Mouse (Mus musculus) kidney, adult 18-20 months (tissue): ENCODE results near the gene Ly6g5b.

ENCODE experiments used
- DNase-seq: peaks from one replicate; pipeline ENCODE4 v3.0.0; 2021

Gene Ly6g5b

DNA sequence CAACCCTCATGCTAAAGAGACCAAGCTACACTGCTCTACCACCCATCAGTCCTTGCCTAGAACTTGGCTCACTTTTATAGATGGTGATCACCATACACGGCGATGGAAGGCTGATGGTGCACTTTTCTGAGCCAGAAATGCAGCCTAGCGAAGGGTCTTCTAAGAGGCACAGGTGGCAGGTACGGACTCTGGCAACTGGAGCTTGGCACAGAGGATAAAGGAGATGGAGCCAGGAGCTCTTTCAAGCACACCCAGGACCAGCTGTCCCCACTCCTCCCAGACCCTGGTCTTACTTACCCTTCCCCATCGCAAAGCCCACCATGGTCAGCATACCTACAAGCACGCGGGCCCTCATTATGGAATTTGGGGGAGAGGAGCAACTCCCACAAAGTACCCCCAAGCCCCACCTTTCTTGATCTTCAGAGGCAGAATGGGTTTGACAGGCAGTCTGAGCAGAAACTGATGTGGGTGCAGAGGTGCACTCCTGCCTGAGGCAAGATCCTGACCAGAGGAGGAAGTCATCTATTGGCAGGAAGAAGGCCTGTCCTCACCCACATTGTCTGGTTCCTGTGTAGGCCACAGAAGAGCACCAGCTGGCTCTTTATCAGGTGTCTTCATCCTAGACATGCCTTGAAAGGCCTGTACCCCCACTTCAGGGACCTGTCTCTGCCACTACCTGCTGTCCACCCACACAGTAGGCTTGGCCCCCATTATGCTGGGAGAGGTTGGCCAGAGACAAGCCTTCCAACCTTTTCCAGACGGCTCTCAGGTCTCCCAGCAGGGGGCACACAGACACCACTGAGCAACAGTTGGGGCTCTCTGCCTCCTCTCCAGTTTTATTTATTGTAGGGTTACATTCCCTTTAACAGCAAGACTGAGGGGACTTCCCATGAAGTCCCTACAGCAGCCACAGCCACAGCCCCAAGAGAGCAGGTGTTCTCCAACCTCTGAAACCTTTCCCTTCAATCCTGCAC is at the start of gene Ly6g5b:
Gene Ly6g5b, minus strand, starts transcription at position 383 of the 974 bp plus-strand sequence.
- DNase-seq, result no peak

DNA sequence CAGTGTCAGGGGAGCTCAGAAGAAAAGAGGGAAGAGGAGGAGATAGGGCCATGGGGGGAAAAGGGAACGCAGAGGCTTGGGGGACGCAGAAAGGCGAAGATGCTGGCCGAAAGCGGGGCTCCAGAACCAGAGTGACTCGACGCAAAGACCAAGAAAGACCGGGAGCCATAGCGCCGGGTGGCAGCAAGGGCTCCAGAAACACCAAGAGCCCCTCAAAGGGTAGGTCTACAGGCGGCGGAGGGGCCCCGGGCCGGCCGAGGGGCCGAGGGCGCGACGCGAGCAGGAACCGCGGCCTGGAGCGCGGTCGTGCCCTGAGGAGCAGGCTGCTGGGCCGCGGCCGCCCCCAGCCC is 49.0 kb upstream of the Ly6g5b start:
- no peak for DNase-seq

DNA sequence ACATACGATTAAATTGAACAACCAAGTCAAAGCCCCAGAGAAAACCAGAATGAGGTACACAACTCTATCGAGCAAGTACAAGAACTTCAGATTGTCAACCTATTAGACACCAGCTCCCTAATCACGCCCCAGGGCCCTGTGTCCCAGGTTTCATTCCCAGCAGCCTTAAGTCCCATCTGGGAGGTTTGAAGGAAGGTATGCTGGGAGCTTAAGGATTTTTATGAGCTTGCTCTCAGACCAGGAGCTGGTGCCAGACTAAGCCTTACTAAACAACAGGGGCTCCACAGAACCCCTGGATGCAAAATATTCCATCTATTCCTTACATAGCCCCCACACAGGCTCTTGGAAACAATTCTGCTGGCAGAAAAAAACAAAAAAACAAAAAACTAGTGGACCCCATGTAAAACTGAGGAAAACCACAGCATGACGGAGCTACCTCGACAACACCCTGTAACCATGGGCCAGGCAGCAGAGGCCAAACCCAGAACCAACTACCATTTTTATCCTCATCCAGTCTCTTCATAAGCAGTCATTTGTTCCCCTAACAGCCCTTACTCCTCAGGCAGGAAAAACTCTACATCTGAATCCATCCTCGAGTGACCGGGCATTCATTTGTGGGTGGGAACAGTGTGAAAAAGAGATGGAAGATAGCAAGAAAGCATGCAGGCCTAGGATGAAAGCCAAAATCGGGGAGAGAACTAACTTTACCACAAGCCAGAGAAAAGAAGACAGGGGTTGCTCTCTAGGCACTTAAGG is 48.3 kb upstream of the Ly6g5b start:
- no peak for DNase-seq

DNA sequence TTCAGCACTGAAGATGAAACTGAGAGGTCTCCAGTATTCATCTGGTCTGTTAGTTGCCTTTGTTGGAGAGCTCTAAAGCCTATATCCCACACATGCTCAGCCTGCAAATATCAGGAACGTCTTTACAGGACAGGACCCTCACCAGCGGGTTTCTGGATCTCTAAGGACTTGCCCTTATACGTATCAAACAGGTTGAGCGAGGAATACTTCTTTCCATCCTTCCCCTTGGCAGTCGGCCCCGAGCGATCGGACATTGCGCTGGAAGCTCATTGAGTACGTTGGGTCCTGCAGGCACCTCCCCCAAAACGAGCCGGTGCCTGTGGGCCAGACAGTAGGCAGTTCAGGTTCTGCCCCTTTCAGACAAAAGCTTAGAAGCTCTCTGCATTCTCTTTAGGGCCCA is 47.5 kb upstream of the Ly6g5b start:
- DNase-seq, result peak; percentile 56

DNA sequence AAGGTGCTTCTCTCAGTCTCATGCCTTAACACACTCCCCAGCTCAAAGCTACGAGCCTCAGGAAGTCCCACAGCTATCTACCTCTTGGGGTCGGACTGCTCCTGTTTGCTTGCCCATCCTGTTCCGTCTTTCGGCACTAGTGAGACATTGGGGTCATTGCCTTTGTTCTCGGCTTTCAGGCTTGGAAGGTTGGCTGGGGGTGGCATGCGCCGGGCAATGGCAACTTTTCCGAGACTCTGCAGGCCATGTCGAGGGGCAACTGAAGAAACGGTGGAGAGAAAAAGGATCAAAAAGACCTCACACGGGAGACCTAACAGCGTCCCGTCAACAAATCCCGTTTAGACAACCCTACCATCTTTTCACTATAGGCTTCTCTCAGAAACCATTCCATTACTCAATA is 46.9 kb upstream of the Ly6g5b start:
- DNase-seq, result no peak

DNA sequence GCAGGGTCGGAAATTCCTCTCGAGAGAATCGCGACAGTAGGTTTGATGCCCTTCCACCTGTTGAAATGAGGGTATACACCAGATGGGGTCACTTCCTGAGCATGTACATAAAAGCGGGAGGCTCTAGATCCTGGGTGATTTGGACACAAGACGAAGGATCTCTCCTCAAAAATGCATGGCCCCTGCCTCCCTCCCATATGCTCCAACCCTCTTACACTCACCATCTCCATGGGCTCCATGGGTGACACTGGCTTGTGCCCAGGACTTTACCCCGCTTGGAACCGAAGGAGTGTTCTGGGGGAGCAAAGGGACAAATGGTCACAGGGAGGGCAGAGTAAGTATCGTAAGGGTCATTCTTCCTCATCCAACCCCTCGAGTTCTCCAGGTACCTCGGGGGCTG is 46.2 kb upstream of the Ly6g5b start:
- no peak for DNase-seq

DNA sequence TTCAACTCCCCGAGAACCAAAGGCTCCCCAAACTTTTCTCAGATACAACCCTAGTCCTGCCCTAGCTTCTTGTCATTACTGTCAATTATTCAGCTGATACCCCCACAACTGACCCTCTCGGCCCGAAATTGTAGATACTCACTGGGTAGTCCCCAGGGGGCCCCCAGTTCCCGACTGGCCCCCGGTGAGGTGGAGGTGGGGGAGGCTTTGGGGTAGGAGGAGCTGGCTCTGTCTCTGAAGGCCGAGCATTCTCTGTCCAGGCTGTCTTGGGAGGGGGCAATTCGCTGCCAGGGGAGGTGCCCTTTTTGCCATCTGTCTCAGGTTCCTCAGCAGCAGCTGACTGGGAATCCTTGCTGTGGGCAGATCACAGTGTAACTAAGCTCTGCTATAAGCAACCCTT is 44.4 kb upstream of the Ly6g5b start:
- DNase-seq, result no peak

DNA sequence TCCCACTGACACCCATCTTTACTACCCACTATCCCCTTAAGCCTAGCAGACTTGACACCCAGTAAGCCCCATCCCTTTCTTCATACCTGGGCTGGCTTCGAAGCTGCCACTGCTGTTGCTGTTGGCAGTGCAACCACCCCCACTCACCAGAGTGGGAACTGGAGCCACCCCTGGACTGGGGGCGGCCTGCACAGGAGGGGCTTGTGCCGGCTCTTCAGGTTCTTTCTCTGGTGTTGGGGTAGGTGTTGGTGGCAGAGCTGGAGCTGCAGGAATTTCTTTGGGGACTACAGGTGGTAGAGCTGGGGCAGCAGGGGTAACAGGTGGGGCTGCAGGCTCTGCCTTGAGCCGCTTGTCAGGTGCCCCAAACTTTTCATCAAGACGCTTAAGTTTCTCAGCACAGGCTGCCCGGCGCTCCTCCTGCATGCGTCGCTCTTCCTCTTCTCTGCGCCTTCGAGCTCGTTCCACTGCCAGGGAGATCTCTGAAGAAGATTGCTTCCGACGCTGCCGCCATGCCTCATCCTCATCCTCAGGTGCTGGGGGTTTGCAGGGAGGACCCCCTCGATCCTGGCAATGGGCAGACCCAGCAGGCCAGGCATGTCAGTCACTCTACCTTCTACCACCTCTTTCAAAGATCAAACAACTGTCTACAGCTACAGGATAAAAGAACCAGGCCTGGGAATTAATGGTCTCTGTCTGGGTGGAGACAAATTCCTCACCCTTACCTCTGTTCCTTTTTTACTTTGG is 43.8 kb upstream of the Ly6g5b start:
- DNase-seq, result no peak

DNA sequence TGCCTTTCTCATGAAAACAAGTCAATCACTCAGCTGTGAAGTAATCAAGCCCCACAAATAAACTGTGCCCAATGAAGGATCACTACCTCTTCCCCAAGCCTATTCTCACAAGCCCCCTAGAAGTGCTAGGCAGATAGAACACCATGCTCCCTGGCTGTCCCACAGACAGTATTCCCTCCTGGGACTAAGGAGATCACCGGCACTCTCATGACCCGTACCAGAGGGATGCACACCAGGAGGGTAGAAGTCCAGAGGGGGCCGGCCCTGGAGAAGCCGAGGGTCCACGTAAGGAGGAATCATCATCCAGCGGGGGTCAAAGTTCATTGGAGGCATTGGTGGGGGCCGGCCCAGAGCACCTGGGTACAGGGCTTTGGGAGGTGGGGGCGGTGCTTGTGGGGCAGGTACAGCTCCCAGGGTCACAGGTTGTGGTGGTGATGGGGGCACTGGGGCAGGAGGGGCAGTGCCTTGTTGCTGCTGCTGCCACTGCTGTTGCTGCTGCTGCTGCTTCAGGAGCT is 42.5 kb upstream of the Ly6g5b start:
- DNase-seq, result no peak

DNA sequence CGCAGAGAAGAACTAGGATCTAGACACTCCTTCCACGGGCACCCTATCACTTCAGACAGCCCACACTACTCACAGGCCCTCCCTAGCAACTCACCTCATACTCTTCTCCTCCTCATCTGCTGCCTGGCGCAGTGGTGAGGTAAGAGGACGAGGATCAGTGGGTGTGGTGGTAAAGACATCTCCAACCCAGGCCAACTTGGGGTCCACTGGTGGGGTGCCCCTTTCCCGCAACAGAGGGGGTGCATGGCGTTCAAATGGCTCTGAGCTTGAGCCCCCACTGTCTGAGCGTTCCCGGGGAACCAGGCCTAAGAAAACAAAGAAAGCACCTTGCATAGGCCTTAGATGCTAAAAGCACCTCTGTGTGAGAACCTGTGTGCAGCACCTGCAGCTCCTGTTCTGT is 42.0 kb upstream of the Ly6g5b start:
- no peak for DNase-seq

DNA sequence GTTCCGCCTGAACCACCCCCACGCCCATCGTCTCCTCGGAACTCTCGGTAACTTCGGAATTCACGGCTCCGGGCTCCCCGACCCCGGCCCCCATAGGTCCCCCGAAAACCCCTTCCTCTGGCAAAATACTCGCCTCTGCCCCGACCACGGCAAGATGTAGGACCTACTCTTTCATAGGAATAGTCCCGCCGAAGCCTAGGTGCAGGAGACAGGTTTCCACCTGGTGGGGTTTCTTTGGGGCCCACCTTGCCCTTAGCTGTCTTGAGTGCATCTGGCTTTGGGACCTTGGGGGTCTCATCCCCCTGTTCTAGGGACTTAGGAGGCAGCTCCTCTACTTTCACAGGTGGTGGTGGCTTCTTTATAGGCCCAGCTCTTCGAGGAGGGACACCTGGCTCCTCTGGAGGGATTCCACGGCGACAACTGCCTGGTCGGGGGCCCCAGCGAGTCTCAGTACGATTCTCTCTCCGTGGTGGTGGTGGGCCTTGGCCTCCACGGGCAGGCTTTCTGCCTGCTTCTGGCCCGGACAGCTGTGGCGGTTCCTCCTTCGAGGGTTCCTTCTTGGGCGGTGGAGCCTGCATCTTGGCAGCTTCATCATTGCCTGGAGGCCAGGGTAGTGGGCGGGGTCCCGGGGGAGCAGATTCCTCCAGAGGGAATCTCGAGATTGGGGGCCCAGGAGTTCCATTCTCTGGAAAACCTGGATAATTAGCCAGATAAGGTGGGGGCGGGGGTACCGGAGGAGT is 41.4 kb upstream of the Ly6g5b start:
- no peak for DNase-seq

DNA sequence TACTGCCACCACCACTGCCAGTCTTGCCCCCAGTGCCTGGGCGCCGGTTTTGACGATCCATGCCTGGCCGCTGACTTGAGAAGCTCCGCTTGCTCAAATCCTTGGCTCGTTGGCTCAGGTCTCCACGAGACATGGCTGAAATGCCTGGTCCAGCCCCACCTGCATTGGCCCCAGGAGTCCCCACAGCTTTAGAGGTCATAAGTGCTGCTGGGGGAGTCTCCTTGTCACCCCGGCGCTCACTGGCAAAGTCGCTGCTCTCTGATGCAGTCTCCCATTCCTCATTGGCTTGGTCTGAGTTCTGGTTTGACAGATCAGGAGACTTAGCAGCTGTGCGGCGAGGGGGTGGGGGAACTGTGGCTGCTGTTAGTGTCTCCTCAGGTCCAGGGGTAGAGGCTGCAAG is 40.2 kb upstream of the Ly6g5b start:
- no peak for DNase-seq

DNA sequence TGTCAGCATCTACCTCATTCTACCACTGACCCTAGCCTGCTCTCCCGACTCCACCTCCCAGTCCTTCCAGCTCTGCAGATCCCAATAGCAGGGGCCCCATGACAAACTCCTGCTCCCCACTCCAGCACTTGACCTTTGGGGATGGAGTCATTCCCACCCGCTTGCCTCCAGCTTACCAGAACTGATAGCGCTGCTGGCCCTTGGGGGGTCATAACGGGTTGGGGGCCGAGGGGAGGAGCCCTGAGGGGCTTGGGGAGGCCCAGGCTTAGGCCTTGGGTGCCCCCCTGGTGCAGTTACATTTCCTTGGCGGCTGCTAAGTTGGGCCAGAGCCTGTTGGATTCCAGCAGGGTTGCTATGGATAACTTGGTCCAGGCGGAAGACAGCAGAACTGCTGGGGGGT is 39.4 kb upstream of the Ly6g5b start:
- no peak for DNase-seq

DNA sequence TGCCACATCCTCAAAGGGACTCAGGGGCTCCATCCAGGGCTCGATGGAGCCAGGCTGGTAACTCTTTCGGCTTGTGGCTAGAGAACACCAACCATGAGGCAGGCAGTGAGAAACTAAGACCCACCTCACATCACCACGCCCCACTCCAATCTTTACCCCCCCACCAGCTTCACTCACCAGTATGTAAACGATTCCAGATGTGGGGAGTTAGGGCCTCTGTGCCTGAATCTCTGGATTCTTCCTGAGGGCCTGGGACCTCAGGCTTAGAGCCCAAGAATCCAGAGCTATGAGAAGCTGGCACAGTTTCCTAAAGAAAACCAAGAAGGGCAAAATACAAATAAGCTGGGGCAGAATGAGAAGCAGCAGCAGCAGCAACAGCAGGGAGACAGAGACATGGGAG is 38.7 kb upstream of the Ly6g5b start:
- DNase-seq, result no peak

DNA sequence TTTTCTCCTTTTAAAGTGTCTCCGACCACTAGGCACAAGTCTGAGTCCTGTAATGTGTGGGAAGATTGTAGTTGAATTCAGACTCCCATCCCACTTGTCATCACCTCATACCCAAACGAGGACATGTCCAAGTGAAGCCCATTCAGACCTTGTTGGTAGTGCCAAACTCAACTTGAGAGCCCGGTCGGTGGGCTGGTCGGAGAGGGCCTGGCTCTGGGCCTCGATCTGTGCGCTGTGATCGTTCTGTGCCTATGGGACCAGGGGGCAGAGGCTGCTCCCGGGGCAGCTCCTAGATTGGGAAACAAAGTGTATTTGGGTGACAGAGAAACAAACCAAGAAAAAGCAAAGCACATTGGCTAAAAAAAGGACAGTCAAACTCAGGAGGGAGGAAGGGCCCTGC is 37.8 kb upstream of the Ly6g5b start:
- no peak for DNase-seq

DNA sequence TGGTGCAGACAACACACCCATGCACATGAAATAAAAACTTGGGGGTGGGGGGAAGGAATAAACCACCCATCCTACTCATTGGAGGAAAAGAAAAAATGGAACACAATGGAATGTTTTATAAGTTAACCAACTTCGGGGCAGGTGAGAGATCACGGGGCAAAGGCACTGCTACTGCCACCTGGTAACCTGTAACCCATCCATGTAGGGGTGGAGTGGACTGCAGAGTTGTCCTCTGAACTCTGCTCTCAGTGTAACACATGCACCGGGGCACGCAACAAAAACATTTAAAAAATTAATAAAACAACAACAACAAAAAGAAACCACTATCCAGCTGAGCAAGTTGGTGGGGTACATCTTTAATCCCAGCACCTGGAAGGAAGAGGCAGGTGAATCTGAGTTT is 36.9 kb upstream of the Ly6g5b start:
- no peak for DNase-seq

DNA sequence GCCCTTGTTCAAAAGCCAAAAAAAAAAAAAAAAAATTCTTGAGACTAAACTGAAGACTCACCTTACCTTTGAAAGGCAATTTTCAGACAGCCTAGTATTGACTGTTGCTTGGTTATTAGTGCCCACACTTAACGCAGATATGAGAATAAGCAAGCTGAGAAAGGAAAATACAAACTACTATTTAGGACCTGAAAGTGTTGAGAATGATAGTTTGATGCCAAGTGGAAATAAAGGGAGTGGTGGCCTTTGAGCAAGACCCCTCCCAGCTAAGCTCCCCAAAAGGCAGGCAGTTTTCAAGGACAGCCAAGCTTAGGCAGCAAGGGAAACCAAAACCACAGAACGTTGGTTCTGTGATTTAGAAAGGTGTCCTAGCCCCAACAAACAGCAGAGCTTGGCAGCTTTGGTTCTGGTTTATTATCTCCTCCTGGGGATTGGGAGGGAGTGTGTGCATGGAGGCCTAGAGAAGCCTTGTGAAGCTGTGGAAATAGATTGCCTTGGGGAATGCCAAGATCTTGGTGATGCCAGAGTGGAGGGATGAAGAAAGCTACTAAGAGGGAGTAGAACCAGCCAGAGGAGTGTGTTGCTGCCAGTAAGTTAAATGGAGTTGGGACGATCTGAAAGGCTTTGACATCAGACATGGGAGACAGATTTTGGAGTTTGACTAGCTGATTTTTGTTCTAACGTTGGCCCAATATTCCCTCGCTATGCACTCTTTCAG is 32.9 kb upstream of the Ly6g5b start:
- DNase-seq, result no peak

DNA sequence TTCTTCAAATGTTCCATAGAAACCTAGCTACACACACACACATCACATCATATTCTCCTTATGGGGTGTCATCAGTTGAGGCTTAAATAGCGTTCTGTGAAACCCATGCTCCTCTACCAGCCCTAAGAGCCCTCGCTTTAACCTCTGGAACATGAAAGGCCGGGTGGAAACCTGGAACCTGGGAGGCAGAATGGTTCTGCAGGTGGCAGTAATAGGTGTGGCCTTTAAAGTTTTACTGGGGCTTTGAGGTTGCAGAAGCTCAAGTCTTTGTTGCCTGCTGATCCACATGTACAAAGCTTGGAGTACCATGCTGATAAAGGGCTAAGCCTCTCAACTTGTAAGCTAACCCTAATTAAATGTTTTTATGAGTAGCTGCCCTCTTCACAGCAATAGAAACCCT is 32.1 kb upstream of the Ly6g5b start:
- no peak for DNase-seq

DNA sequence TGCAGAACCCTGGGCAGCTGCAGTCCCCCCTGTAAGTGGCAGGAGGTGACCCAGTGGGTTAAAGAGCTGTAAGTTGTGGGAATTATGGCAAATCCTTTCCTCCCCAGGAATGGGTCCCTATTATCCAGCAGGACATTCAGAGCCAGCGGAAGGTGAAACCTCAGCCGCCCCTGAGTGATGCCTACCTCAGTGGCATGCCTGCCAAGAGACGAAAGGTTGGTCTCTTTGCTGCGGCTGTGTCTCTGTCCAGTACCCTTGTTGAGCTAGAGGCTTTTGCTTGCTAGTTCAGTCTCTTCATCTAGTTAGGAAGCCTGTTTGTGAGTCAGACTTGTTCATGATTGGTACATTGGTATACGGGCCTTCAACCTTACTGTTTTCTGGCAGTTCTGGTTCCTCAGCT is 30.9 kb upstream of the Ly6g5b start:
- DNase-seq, result no peak

DNA sequence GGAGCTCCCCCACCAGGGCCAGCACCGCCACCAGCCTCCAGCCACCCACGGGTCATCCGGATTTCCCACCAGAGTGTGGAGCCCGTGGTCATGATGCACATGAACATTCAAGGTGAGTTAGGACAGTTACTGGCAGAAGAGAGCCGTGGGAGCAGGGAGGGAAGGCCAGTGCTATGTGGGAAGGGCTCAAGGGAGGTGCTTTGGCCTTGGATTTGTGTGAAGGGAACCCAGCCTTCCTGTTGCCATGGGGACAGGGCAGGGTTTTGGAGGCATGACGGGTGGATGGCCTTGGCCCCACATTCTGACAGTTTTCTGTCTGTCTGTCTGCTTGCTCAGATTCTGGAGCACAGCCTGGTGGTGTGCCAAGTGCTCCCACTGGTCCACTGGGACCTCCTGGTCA is 26.7 kb upstream of the Ly6g5b start:
- DNase-seq, result no peak

DNA sequence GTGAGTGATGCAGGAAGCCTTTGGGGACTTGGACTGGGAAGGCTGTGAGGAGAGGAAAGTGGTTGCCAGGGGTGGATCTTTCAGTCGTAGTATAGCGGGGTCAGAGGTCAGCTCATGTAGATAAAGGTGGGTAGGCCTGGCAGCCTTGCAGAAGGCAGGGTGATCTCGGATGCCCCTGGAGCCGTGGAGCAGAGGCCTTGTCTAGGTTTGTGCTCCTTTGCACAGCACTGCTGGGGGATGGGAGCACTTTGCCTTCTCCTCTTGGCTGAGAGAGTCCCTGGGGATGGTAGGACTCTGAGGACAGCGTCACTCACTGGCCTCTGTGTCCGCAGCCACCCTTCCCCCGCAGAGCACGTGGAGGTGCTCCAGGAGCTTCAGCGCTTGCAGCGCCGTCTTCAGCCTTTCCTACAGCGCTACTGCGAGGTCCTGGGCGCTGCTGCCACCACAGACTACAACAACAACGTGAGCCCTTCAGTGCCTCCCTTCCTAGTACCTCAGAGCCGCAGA is 25.3 kb upstream of the Ly6g5b start:
- DNase-seq, result no peak

DNA sequence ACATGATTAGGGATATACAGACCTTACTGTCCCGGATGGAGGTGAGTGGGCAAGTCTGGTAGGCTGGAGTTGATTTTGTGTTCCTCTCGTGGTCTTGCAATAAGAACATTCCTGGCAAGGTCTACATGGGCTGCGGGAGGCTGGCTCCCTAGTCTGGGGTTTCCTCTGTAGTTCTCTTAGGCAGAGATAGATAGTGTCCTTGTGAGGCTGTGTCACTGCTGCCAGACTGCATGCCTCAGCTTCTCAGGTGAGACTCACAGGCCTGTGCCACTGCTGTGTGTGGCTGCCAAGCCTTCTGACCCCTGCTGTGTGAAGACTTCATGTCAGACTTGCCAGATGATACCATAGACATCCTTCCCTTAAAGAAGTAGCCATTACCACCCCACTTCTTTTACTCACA is 24.0 kb upstream of the Ly6g5b start:
- no peak for DNase-seq
